ENCODE assay signal across 11 mouse cellular contexts in the genomic region with DNA sequence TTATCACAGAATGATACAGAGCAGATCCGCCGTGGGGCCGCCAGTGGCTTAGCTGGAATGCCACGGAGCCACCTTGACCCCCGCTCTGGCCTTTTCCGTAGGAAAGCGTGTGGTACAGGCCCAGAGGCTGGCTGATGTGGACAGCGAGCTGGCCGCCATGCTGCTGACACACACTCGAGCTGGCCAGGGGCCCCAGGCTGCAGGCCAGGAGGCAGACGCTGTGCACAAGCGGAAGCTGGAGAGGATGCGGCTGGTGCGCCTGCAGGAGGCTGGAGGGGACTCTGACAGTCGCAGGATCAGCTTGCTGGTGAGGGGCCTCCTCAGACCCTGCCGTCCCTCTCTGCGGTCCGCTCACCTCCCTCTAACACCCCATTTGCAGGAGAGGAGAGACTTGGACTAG.
DNase-seq lines count a peak whose midpoint lies in the region; ATAC-seq and TF ChIP-seq lines count a peak whose summit lies in the region.
"Had no signal": no experiment of that assay in that cellular context is flagged by ENCODE, and none has a peak within 500 bp of the region (broad histone marks: within the 10 kb centered on the region; RNA-seq: fewer than 3 reads in every experiment).

No protein-coding gene starts in this region.

- no peak for ATAC-seq in heart, embryonic 11.5 days (replicated peaks; ENCODE audit: insufficient number of reproducible peaks, low FRiP score, low TSS enrichment)
- no peak for ATAC-seq in midbrain, postnatal 0 days (ENCODE audit: low FRiP score)
- ATAC-seq: forebrain, postnatal 0 days had no signal

- H3K9me3 ChIP-seq in heart, embryonic 11.5 days (replicated peaks; ENCODE audit: control insufficient read depth, low read length) = no peaks in the 10 kb centered on the region
- H3K9me3 ChIP-seq in midbrain, embryonic 10.5 days (replicated peaks) = 0 out of 2 replicates have a peak, but pooled peaks cover 3% of the 10 kb centered on the region
- H3K9me3 ChIP-seq in midbrain, postnatal 0 days (ENCODE audit: low read length) = no peaks in the 10 kb centered on the region

- no peak overlapping the region for H3K27ac ChIP-seq in heart, embryonic 11.5 days (ENCODE audit: low read depth, low read length)
- peak overlapping the region; percentile 69 for H3K27ac ChIP-seq in midbrain, embryonic 10.5 days (replicated peaks)
- H3K27ac ChIP-seq in midbrain, postnatal 0 days (ENCODE audit: low read depth, low read length) = no peak overlapping the region

- H3K4me2 ChIP-seq in heart, embryonic 11.5 days = no peak overlapping the region
- H3K4me2 ChIP-seq in midbrain, postnatal 0 days (ENCODE audit: low read depth, low read length, poor library complexity, severe bottlenecking) = no peak overlapping the region
- H3K4me2 ChIP-seq: liver, embryonic 11.5 days had no signal

- DNase-seq in heart, adult 11 months = peak; percentile 96
- DNase-seq in midbrain, embryonic 10.5 days (ENCODE audit: low spot score) = no peak
- DNase-seq in midbrain, postnatal 0 days (ENCODE audit: low spot score) = no peak
- peak; percentile 69 for DNase-seq in gastrocnemius, postnatal 10 days
- peak; percentile 63 for DNase-seq in heart, postnatal 4 days
- DNase-seq in spleen, postnatal 36 days (ENCODE audit: low spot score in 2 of 2) = no peak
- no peak for DNase-seq in frontal cortex, postnatal 10 days (ENCODE audit: low spot score in 2 of 2)
- DNase-seq: adrenal gland, postnatal 25 days; forebrain, postnatal 0 days had no signal

- H3K4me1 ChIP-seq in heart, embryonic 11.5 days (ENCODE audit: control insufficient read depth, insufficient read depth, low read length) = peaks cover 7% of the 10 kb centered on the region; the same call in 1 of the 2 replicates
- H3K4me1 ChIP-seq in midbrain, embryonic 10.5 days = peaks cover 45% of the 10 kb centered on the region
- peaks cover 8% of the 10 kb centered on the region; the same call in 1 of the 2 replicates for H3K4me1 ChIP-seq in midbrain, postnatal 0 days (ENCODE audit: insufficient read depth, low read length)

- H3K27me3 ChIP-seq in heart, embryonic 11.5 days (ENCODE audit: control insufficient read depth, insufficient read depth, low read length) = peaks cover 2% of the 10 kb centered on the region; the same call in 1 of the 2 replicates
- no peaks in the 10 kb centered on the region for H3K27me3 ChIP-seq in midbrain, embryonic 10.5 days (ENCODE audit: low read depth, poor library complexity, severe bottlenecking)
- no peaks in the 10 kb centered on the region for H3K27me3 ChIP-seq in midbrain, postnatal 0 days (ENCODE audit: insufficient read depth, low read length)

- no peak overlapping the region for H3K9ac ChIP-seq in heart, embryonic 11.5 days (ENCODE audit: low read depth, low read length)
- H3K9ac ChIP-seq in midbrain, postnatal 0 days (replicated peaks; ENCODE audit: low read length, poor library complexity, severe bottlenecking) = no peak overlapping the region
- H3K9ac ChIP-seq: forebrain, postnatal 0 days had no signal

- H3K4me3 ChIP-seq in heart, embryonic 11.5 days (ENCODE audit: low read depth, low read length) = no peak overlapping the region
- no peak overlapping the region for H3K4me3 ChIP-seq in midbrain, embryonic 10.5 days
- H3K4me3 ChIP-seq in midbrain, postnatal 0 days (ENCODE audit: low read depth, low read length) = no peak overlapping the region

- no peak for TF ChIP-seq CTCF in midbrain, postnatal 0 days (IDR thresholded peaks at IDR 0.05)

- H3K36me3 ChIP-seq in heart, embryonic 11.5 days (ENCODE audit: control insufficient read depth, insufficient read depth, low read length) = no peaks in the 10 kb centered on the region
- peaks cover 8% of the 10 kb centered on the region for H3K36me3 ChIP-seq in midbrain, embryonic 10.5 days
- H3K36me3 ChIP-seq in midbrain, postnatal 0 days (ENCODE audit: insufficient read depth, low read length) = no peaks in the 10 kb centered on the region

- WGBS in heart, embryonic 11.5 days (ENCODE audit: insufficient replicate concordance) = 29% methylated on average over 18 of the region's 18 CpGs
- 70% methylated on average over 18 of the region's 18 CpGs for WGBS in midbrain, embryonic 10.5 days
- WGBS in midbrain, postnatal 0 days = 71% methylated on average over 18 of the region's 18 CpGs

Comparison
In these comparisons a context has a peak if more than half of its experiments do, and no peak if none do; other contexts are left out.
1. DNase-seq: peak in heart, adult 11 months (single experiment), gastrocnemius, postnatal 10 days (single experiment) and heart, postnatal 4 days (single experiment); none in midbrain, embryonic 10.5 days (single experiment), midbrain, postnatal 0 days (single experiment), spleen, postnatal 36 days (0 of 2) and frontal cortex, postnatal 10 days (0 of 2).